Mouse (Mus musculus): ENCODE measurements around the gene Mtmr4. TPM values are rescaled to one million over a fixed set of nuclear protein-coding genes. Genes with fewer than 3 reads are reported as not detected.

The Mtmr4 gene
- polyA plus RNA-seq, 1 experiment from 2014 or later: 41.7 TPM

- Histone ChIP-seq H3K4me3 (ENCODE audit: low read length) (no peak overlapping the region), H3K9me3 (ENCODE audit: low read length) (no peaks in the 10 kb centered on the region), H3K27me3 (ENCODE audit: insufficient read depth, low read length) (no peaks in the 10 kb centered on the region), H3K4me1 (ENCODE audit: insufficient read depth, low read length) (peaks cover 45% of the 10 kb centered on the region), H3K9ac (replicated peaks; ENCODE audit: low read length) (no peak overlapping the region), H3K4me2 (replicated peaks; ENCODE audit: low read depth, low read length) (no peak overlapping the region), H3K27ac (ENCODE audit: low read length) (no peak overlapping the region), H3K36me3 (ENCODE audit: insufficient read depth, low read length) (no peaks in the 10 kb centered on the region)
- 88% methylated on average over 12 of the region's 12 CpGs for WGBS
- no peak for ATAC-seq (ENCODE audit: low FRiP score, low TSS enrichment)
These were observed 10.6 kb upstream of the Mtmr4 start for GRCm38 (mm10) chr11:87581161-87581865.

GRCm38 (mm10) chr11:87581933-87582710 is 9.8 kb upstream of the Mtmr4 start:
- H3K36me3 ChIP-seq (ENCODE audit: insufficient read depth, low read length): no peaks in the 10 kb centered on the region
- no peak overlapping the region for H3K4me2 ChIP-seq (replicated peaks; ENCODE audit: low read depth, low read length)
- no peaks in the 10 kb centered on the region for H3K27me3 ChIP-seq (ENCODE audit: insufficient read depth, low read length)
- H3K9ac ChIP-seq (replicated peaks; ENCODE audit: low read length): no peak overlapping the region
- H3K4me1 ChIP-seq (ENCODE audit: insufficient read depth, low read length): peaks cover 43% of the 10 kb centered on the region
- WGBS: 81% methylated on average over 8 of the region's 8 CpGs
- no peaks in the 10 kb centered on the region for H3K9me3 ChIP-seq (ENCODE audit: low read length)
- H3K4me3 ChIP-seq (ENCODE audit: low read length): no peak overlapping the region
- H3K27ac ChIP-seq (ENCODE audit: low read length): no peak overlapping the region
- ATAC-seq (ENCODE audit: low FRiP score, low TSS enrichment): no peak

GRCm38 (mm10) chr11:87583291-87584034 is 8.5 kb upstream of the Mtmr4 start:
- Histone ChIP-seq H3K9me3 (ENCODE audit: low read length) (no peaks in the 10 kb centered on the region), H3K4me3 (ENCODE audit: low read length) (no peak overlapping the region), H3K4me2 (replicated peaks; ENCODE audit: low read depth, low read length) (no peak overlapping the region), H3K4me1 (ENCODE audit: insufficient read depth, low read length) (peaks cover 37% of the 10 kb centered on the region), H3K27me3 (ENCODE audit: insufficient read depth, low read length) (no peaks in the 10 kb centered on the region), H3K9ac (replicated peaks; ENCODE audit: low read length) (no peak overlapping the region), H3K36me3 (ENCODE audit: insufficient read depth, low read length) (no peaks in the 10 kb centered on the region), H3K27ac (ENCODE audit: low read length) (no peak overlapping the region)
- 87% methylated on average over 6 of the region's 6 CpGs for WGBS
- no peak for ATAC-seq (ENCODE audit: low FRiP score, low TSS enrichment)

GRCm38 (mm10) chr11:87584711-87585505 is 7.1 kb upstream of the Mtmr4 start:
- no peak overlapping the region for H3K4me2 ChIP-seq (replicated peaks; ENCODE audit: low read depth, low read length)
- H3K36me3 ChIP-seq (ENCODE audit: insufficient read depth, low read length): no peaks in the 10 kb centered on the region
- ATAC-seq (ENCODE audit: low FRiP score, low TSS enrichment): 0 out of 2 replicates have a peak, but pooled peaks have one; percentile 39
- peak overlapping the region; percentile 63 for H3K27ac ChIP-seq (ENCODE audit: low read length)
- 61% methylated on average over 10 of the region's 10 CpGs for WGBS
- no peaks in the 10 kb centered on the region for H3K9me3 ChIP-seq (ENCODE audit: low read length)
- H3K9ac ChIP-seq (replicated peaks; ENCODE audit: low read length): no peak overlapping the region
- H3K4me1 ChIP-seq (ENCODE audit: insufficient read depth, low read length): peaks cover 25% of the 10 kb centered on the region
- no peak overlapping the region for H3K4me3 ChIP-seq (ENCODE audit: low read length)
- no peaks in the 10 kb centered on the region for H3K27me3 ChIP-seq (ENCODE audit: insufficient read depth, low read length)

GRCm38 (mm10) chr11:87587211-87587874 is 4.6 kb upstream of the Mtmr4 start:
- H3K4me1 ChIP-seq (ENCODE audit: insufficient read depth, low read length): peaks cover 31% of the 10 kb centered on the region
- no peak overlapping the region for H3K4me2 ChIP-seq (replicated peaks; ENCODE audit: low read depth, low read length)
- no peaks in the 10 kb centered on the region for H3K9me3 ChIP-seq (ENCODE audit: low read length)
- WGBS: 89% methylated on average over 5 of the region's 5 CpGs
- no peak overlapping the region for H3K27ac ChIP-seq (ENCODE audit: low read length)
- H3K9ac ChIP-seq (replicated peaks; ENCODE audit: low read length): no peak overlapping the region
- no peak overlapping the region for H3K4me3 ChIP-seq (ENCODE audit: low read length)
- ATAC-seq (ENCODE audit: low FRiP score, low TSS enrichment): no peak
- no peaks in the 10 kb centered on the region for H3K27me3 ChIP-seq (ENCODE audit: insufficient read depth, low read length)
- H3K36me3 ChIP-seq (ENCODE audit: insufficient read depth, low read length): no peaks in the 10 kb centered on the region

GRCm38 (mm10) chr11:87589605-87590004 is 2.4 kb upstream of the Mtmr4 start:
- 87% methylated on average over 8 of the region's 8 CpGs for WGBS
- Histone ChIP-seq H3K4me3 (ENCODE audit: low read length) (no peak overlapping the region), H3K9ac (replicated peaks; ENCODE audit: low read length) (no peak overlapping the region), H3K9me3 (ENCODE audit: low read length) (no peaks in the 10 kb centered on the region), H3K4me2 (replicated peaks; ENCODE audit: low read depth, low read length) (no peak overlapping the region), H3K27me3 (ENCODE audit: insufficient read depth, low read length) (no peaks in the 10 kb centered on the region), H3K4me1 (ENCODE audit: insufficient read depth, low read length) (peaks cover 46% of the 10 kb centered on the region), H3K36me3 (ENCODE audit: insufficient read depth, low read length) (no peaks in the 10 kb centered on the region), H3K27ac (ENCODE audit: low read length) (no peak overlapping the region)
- no peak for ATAC-seq (ENCODE audit: low FRiP score, low TSS enrichment)

- Histone ChIP-seq H3K27me3 (ENCODE audit: insufficient read depth, low read length) (no peaks in the 10 kb centered on the region), H3K9me3 (ENCODE audit: low read length) (no peaks in the 10 kb centered on the region), H3K4me3 (ENCODE audit: low read length) (peak overlapping the region; percentile 86), H3K9ac (replicated peaks; ENCODE audit: low read length) (peak overlapping the region; percentile 94), H3K36me3 (ENCODE audit: insufficient read depth, low read length) (no peaks in the 10 kb centered on the region), H3K4me2 (replicated peaks; ENCODE audit: low read depth, low read length) (peak overlapping the region; percentile 75), H3K4me1 (ENCODE audit: insufficient read depth, low read length) (peaks cover 43% of the 10 kb centered on the region), H3K27ac (ENCODE audit: low read length) (peak overlapping the region; percentile 97)
- 1% methylated on average over 25 of the region's 25 CpGs for WGBS
- no peak for ATAC-seq (ENCODE audit: low FRiP score, low TSS enrichment)
These were observed 979 bp upstream of the Mtmr4 start for GRCm38 (mm10) chr11:87590841-87591525.

- peak overlapping the region; percentile 92 for H3K9ac ChIP-seq (replicated peaks; ENCODE audit: low read length)
- peak overlapping the region; percentile 91 for H3K4me2 ChIP-seq (replicated peaks; ENCODE audit: low read depth, low read length)
- H3K27ac ChIP-seq (ENCODE audit: low read length): peak overlapping the region; percentile 96
- no peaks in the 10 kb centered on the region for H3K27me3 ChIP-seq (ENCODE audit: insufficient read depth, low read length)
- H3K4me1 ChIP-seq (ENCODE audit: insufficient read depth, low read length): peaks cover 52% of the 10 kb centered on the region
- ATAC-seq (ENCODE audit: low FRiP score, low TSS enrichment): peak; percentile 58
- 0% methylated on average over 15 of the region's 15 CpGs for WGBS
- H3K36me3 ChIP-seq (ENCODE audit: insufficient read depth, low read length): peaks cover 3% of the 10 kb centered on the region; the same call in 1 of the 2 replicates
- peak overlapping the region; percentile 86 for H3K4me3 ChIP-seq (ENCODE audit: low read length)
- no peaks in the 10 kb centered on the region for H3K9me3 ChIP-seq (ENCODE audit: low read length)
These were observed 363 bp downstream of the Mtmr4 start for GRCm38 (mm10) chr11:87592354-87592695.

Measured in kidney, embryonic 16.5 days (tissue).